Mouse (Mus musculus) gastrocnemius, postnatal 14 days (tissue): ENCODE measurements around the gene Tm6sf2. TPM values are rescaled to one million over a fixed set of nuclear protein-coding genes. Genes with fewer than 3 reads are reported as not detected.

ENCODE experiments used
- DNase-seq: peaks from one replicate; pipeline ENCODE4 v3.0.0; 2021; ENCODE audit warnings: mixed read lengths
- intact Hi-C: fragments of 180-260 bp; cut with DNase I; formaldehyde crosslinking; loops from one replicate; pipeline ENCODE4 v1.15.1; 2025; ENCODE audit warnings: low total_unique reads
- total RNA-seq, 2 experiments: library from RNA; stranded (reverse); gene quantifications; 2 replicates each; pipeline ENCODE4 v1.2.3; 2021

The Tm6sf2 gene
- total RNA-seq, 2 experiments from 2014 or later, result 0.51 TPM; not detected in 1

DNA sequence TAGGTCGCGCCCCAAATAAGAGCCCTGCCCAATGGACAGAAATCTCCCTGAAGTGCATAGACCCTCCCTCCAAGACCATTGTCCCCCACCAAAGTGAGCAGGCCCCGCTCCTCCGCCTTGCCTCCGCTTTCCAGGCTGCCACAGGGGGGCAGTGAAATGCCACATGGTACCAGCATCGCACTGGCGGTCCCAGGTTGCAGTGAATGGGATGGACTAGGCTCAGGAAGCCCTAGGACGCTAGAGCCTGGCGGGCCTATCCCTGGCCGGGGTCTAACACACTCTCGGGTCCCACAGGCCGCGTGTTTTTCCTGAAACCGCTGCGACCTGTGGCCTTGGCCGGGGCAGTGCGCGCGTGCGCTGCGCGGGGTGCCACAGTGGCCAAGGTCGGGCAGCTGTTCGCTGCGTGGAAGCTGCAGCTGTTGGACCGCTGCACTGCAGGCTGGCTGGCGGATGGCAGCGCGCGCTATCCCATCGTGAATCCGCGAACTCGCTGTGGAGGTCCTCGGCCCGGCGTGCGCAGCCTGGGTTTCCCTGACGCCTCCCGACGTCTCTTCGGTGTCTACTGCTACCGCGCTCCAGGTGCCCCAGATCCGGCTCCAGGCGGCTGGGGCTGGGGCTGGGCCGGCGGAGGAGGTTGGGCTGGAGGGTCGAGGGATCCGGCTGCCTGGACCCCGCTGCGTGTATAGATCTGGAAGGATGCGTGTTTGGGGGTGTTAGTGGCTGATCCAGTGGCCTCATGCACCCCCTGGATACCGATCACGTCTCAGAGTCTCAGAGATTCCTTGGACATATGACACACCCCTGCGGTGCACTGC lies 15.3 kb downstream of the Tm6sf2 start:
- intact Hi-C loops, result loop anchor here (5.0 kb wide), 1 partner anchor 79 kb away; no protein-coding TSS in a partner anchor
- peak; percentile 38 for DNase-seq

DNA sequence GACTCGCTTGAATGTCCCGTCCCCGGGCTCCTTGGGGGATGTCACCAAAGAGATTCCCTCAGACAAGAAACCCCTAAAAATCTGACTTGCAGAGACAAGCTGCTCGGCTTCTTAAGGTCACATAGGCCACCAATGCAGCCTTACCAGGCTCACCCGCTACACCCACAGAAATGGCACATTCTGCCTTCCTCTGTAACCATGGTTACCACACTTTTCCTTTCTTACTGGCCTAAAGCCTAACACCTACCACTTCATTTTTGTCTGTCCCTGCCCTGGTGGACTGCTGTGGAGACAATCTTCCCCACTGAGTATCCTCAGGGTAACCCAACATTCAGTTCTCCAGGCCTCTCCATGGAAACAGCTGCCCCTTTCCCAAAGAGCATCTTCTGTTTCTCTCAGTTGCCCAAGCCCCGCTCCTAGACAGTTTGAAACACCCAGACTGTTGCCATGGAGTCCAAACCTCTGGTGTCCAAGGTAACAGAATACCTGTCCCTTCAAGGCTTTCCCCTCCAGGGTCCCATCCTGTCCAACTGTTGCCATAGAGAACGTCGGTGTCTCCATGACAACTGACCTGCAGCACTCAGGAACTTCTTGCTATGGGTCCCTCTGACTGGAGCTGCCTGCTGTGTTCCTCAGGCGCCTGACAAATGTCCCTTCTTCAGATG lies 16.7 kb downstream of the Tm6sf2 start:
- intact Hi-C loops, result loop anchor here (5.0 kb wide), 1 partner anchor 78 kb away; no protein-coding TSS in a partner anchor
- DNase-seq, result no peak

DNA sequence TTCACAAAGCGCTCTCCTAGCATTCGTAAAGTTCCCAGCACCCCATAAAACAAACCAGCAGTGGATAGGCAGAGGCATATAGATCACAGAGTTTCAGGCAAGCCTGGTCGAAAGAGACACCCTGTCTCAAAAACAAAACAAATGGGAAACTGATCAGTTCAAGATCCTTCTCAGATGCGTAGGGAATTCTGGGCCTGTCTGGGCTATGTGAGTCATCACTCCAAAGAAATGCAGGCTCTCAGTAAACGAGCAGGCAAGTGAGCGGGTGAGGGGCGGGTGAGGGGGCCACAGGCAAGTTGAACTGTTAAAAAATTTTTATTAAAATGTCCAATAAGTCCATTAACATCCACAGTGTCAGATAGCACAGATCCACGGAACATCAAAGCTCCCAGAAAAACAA lies 20.1 kb downstream of the Tm6sf2 start:
- intact Hi-C loops, result no loop called here

DNA sequence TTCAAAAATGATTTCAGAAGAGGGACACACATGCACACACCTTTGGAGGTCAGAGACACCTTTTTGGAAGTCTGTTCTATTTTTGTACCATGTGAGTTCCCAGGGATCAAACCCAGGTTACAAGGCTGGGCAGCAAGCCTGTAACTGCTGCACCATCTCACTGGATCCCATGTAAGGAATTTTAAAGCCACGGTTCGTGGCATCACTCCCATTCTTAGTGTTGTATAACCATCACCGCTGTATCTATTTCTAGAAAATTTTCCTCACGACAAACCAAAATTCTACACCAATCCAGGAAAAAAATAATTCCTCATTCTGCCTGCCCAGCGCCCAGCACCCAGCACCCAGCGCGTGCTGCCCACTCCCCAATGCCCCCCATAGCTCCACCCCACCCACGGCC lies 26.6 kb downstream of the Tm6sf2 start:
- intact Hi-C loops, result loop anchor here (5.0 kb wide), 1 partner anchor 63 kb away; no protein-coding TSS in a partner anchor
- DNase-seq, result no peak

More for the DNA sequence above, 20.1 kb downstream of the Tm6sf2 start:
- no peak for DNase-seq

DNA sequence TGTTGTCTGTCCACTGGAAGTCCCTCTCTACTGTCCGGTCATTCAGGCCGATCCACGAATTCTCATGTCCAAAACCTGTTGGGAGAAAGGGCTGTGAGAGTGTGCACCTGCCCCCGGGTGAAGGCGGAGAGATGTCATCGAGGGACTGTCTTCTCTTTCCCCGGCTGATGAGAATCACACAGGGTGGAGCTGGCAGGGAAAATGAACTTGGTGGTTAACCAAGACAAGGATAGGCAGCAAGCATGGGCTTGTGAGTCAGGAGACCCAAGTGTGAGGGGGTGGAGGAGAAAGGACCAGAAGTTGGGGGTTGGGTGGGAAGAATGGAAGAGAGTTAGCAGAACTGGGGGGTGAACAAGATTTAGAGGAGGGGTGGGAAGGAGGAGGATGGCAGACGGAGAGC lies 27.5 kb downstream of the Tm6sf2 start:
- intact Hi-C loops, result no loop called here
- no peak for DNase-seq

DNA sequence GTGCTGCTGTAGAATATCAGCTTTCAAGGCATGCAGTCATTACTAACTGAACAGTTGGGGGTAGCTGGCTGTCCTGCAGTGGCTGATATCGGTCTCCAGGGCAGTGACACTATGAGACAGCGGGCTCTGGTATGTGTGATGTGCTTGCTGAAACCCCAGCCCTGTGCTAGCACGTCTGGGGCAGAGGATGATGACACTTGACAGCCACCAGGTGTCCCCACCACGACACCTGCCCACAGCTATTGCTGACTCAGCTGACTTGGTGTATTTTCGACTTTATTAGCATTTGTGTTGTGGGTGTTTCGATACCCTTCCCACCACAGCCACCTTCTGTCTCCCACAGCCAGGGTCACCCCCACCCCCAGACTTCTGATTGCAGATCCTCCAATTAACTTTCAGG lies 31.8 kb downstream of the Tm6sf2 start:
- peak; percentile 24 for DNase-seq
- intact Hi-C loops, result no loop called here

DNA sequence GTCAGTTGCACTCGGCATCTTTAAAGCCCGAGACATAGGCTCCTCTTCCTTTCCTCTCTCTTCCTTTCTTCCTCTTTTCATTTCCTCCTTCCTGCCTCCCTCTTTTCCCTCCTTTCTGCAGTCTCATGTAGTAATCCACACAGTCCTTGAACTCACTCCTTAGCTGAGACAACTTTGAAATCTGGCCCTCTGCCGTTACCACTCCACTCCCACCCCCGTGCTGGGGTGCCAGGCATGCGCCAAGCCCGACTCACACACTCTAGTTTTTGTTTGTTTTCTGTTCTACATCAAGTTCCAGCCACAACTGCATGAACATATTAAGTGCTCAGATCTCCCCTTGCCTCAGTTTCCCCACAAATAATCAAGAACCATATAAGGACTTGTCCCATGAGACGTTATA lies 32.2 kb downstream of the Tm6sf2 start:
- intact Hi-C loops, result loop anchor here (5.0 kb wide), 1 partner anchor 62 kb away; no protein-coding TSS in a partner anchor
- DNase-seq, result no peak

DNA sequence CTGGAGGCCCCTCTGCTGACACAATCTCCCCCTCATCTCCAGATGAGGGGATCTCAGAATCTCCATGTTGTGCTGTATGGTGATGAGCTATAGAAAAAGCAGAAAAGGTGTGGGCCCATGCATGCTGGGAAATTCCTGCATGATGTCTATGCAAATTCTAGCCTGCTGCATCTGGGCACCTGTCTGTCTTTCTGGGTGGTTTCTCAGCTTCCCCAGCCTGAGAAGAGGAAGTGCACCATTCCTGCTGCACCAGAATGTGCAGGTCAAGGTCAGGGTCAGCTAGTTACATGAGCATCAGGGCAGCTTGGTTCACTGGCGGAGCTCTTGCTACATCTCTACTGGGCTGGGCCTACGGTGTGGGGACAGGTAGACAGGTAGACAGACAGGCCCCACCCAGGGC lies 37.7 kb downstream of the Tm6sf2 start:
- intact Hi-C loops, result loop anchor here (5.0 kb wide), 1 partner anchor 37 kb away; no protein-coding TSS in a partner anchor
- no peak for DNase-seq

DNA sequence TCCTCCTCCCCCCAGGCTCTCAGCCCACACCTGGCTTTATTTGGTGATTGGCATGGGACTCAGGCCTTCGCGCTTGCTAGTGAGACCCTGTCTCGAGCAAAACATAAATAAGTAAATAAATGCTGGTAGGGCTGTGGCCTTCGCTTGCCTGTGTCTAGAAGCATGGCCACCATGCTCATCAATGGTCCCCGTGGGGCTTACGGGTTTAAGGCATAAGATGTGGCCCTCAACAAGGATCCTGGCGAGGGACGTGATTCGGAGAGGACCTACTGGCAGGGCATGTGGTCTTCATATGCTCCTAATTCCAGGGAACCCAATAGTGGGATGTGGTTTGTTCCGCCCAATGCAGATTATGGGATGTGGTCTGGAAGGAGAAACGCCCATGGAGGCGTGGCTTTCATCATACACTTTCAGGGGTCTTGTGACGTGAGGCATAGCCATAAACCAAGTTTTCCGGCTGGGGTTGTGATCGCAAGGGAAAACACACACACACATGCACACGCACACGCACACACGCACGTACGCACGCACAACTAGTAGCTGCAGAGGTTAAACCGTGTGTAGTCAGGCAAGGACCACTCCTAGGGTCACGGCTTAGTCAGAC lies 38.6 kb downstream of the Tm6sf2 start:
- no peak for DNase-seq
- intact Hi-C loops, result loop anchor here (5.0 kb wide), 1 partner anchor 36 kb away; no protein-coding TSS in a partner anchor

DNA sequence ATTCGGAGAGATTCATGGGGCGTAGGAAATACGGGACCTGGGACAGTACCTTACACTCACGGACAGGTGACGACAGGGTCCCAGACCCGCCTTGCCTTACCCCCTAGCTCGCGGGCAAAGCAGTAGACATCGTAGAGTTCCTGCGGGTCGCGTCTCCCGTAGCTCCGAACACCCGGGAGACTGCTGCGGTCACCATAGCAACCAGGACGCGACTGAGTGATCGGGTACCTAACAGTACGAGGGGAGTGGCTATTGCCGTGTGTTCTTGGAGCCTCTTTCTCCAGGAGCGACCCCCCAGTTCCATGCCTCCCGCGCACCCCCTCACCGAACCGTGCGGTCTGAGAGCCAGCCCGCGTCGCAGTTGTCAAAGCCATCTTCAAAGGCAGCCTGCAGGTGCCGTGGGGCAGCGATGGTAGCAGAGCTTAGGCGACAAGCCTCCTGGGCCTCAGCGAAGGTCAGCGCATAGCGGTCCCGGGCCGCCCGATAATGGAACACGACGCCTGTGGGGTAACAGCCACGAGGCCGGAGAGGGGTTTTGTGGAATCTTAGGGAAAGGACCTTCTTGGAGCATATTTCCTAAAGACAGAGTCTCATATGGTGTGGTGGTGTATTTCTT lies 39.8 kb downstream of the Tm6sf2 start:
- DNase-seq, result no peak
- intact Hi-C loops, result loop anchor here (5.0 kb wide), 1 partner anchor 35 kb away; no protein-coding TSS in a partner anchor

DNA sequence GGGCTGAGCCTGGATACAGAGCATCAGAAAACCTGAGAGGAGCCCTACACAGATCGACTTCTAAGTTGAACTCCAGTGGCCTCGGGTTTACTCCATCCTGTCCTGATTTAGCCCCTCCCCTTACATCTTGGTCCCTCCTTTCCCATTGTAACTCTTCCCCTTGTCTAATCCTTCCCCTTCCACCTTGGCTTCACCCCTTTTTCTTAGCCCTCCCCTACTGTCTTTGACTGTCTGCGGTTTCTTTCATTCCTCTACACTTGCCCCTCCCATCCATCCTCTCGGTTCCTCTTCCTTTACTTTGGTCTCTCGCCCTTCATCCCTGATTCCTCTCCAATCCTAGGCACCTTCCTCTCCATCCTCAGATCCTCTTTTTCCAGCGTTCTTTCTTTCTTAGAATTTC lies 41.8 kb downstream of the Tm6sf2 start:
- DNase-seq, result no peak
- intact Hi-C loops, result loop anchor here (5.0 kb wide), 1 partner anchor 33 kb away; no protein-coding TSS in a partner anchor

DNA sequence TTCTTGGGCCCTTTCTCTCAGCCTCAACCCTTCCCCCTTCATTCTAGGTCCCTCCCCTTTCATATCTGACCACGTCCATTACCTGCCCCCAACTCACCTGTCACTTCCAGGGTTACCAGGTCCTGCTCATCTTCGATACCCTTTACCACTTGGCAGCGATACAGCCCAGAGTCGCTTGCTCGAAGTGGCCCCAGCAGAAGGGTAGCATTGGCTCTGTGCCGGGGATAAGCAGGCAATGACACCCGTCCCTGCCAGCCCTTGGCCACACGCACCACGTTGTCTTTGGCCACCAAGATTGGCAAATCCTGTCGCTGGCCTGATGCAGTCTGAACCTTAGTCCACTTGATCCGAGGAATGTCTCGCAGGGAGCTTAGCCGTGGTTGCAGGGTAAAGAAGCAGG lies 42.2 kb downstream of the Tm6sf2 start:
- intact Hi-C loops, result loop anchor here (5.0 kb wide), 1 partner anchor 32 kb away; no protein-coding TSS in a partner anchor
- no peak for DNase-seq

DNA sequence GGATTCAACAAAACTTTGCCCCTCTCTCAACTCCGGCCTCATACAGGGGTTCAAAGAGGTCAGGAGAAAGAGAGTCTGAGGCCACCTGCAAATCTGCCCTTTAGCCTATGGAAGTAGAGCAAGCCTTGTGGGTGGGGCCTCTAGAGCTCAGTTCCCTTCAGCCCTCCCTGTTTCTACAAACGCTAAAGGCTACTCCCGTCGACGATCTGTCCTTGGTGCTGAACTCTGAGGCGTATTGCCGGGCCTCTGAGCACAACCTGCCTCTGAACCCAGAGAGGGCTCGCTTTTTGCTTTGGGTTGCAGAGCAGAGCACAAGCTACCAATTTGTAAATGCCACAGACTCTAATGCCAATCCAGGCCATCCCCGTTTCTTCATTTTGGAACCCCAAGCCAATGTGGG lies 44.9 kb downstream of the Tm6sf2 start:
- DNase-seq, result no peak
- intact Hi-C loops, result no loop called here

DNA sequence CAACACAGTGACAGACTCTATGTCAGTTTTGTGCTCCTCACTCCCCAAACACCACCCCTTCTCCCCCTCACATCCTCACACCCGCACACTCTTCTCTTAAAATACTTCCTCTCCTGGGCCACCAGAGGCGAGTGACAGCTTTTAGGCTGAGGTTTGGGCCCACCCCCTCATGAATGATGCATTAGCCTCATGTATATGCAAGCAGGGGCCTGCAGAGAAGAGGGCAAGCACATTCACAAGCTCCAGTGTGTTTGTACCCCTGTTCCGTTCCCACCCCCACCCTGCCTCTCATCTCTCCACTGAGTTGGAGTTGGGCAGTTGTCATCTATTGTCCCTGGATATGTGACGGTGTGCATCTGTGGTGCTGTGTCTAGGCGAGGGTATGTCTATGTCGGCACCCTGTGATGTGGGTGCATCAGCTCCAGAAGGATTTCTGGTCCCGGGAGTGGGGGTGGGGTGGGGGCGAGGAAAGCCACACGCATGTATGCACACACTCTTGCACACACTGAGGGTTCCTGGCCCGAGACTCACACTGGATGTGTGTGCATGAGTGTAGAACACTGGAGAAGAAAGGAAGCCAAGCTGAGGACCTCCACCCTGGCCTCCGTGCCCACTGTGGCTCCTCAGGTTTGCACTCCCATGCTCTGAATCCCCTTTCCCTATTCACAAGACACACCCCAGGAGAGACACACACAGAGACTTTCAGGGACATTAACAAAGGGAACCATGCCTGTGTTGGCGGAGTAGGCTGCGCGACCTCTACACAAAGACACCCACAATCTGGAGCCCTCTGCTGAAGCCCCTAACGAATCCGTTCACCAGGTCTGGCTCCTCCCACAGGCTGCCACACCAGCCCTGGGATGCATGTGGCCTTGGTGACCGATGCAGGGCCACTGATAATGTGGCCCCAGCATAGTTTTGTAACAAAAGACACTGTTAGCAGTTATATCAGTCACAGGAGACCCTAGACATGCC lies 46.3 kb downstream of the Tm6sf2 start:
- DNase-seq, result no peak
- intact Hi-C loops, result no loop called here

DNA sequence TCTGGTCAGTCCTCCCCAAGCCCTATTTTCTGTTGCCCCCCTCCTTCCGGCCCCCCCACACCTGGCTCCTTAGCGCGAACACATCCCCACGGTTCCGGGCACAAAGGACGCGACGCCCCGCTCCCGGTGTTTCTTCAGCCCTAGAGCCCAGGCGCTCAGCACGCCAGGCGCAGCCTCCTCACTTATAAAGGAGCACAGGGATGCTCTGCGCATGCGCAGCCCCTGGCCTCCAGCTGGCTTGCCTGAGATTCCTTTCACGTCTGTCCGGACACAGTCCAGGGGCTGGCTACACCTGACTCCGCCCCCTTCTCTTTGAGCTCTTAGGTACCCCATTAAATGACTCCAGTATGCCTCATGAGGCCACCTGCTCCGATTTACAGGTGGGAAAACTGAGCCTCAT lies 47.9 kb downstream of the Tm6sf2 start, which contains the start of gene Ncan:
Ncan (minus strand) TSS at position 207 of the 400 bp plus-strand sequence.
- peak; percentile 43 for DNase-seq
- intact Hi-C loops, result no loop called here

DNA sequence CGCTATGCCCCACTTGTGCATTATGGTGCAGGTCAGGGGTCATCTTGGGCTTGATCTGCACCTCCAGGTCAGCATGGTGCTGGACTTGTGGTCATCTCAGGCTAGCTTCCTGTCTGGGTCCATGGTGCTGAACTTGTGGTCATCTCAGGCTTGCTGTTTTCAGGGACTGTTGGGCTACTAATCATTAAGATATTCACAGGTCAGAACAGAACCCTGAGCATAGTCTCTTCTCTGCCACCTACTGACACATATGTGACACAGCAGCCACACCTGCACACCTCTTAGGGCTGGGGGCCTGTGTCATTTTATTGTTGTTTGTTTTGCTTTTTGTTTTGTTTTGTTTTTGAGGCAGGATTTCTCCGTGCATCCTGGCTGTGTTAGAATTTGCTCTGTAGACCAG lies 50.1 kb downstream of the Tm6sf2 start:
- intact Hi-C loops, result no loop called here
- DNase-seq, result no peak

DNA sequence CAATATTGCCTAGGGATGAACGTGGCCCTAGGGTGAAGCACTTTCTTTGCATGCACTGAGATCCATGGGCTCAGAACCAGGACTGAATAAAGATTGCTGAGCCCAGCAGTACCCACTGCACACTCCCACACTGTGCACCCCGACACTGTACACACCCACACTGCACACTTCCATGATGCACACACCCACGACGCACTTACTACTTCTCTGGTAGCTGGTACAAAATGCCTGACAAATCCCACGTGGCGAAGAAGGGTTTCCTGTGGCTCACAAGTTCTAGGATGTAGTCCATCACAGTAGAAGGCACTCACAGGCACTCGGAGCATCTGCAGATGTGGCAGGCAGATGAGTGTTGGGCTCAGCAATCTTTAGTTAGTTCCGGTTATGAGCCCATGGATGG lies 52.3 kb downstream of the Tm6sf2 start:
- intact Hi-C loops, result no loop called here

DNA sequence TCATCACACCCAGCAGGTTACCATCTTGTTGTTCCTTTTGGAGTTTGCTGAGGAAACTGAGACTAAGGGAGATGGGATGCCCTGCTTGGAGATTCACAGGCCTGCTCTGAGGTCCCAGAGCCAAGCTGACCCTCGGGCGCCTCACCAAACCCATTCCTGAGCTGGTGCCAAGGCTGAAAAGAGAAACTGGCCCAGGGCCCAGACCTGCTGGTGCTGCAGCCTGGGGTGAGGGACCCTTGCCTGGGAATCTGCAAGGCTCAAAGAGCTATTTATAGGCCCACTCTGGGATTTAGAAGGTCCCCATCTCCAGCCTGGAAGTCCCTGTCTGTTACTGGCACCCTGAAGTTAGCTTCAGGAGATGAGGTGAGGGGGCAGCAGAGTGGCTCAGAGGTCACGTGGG lies 55.7 kb downstream of the Tm6sf2 start:
- intact Hi-C loops, result no loop called here
- peak; percentile 54 for DNase-seq

More for the DNA sequence above, 52.3 kb downstream of the Tm6sf2 start:
- DNase-seq, result no peak
